Mouse (Mus musculus) MEL (cell line): ENCODE measurements around the gene Lsm11. TPM values are rescaled to one million over a fixed set of nuclear protein-coding genes. Genes with fewer than 3 reads are reported as not detected.

Experiments used
- DNase-seq: peaks from one replicate; pipeline ENCODE4 v3.0.0; 2011; ENCODE audit warnings: low read depth, low spot score
- H3K27ac ChIP-seq: 2 replicates; pipeline ENCODE4 v1.5.1; 2012; ENCODE audit warnings: low read depth, mild to moderate bottlenecking, control low read depth, low read length, moderate library complexity; ENCODE audit not compliant: control insufficient read depth
- H3K27me3 ChIP-seq, 2 experiments: fragments of 150-350 bp in 1 of 2; sonication (generic) in 1 of 2; 2 replicates each; pipeline ENCODE4 v1.6.1; 2012; ENCODE audit warnings: low read length in 2 of 2, mild to moderate bottlenecking in 2 of 2, improper control_type of control experiment in 1 of 2, moderate library complexity in 1 of 2; ENCODE audit not compliant: insufficient read depth in 2 of 2, control insufficient read depth in 1 of 2
- H3K36me3 ChIP-seq, 2 experiments: 2 replicates each; pipeline ENCODE4 v1.6.1; 2012 to 2014; ENCODE audit warnings: low read length in 2 of 2, improper control_type of control experiment in 1 of 2, inconsistent platforms in 1 of 2, mild to moderate bottlenecking in 1 of 2; ENCODE audit not compliant: insufficient read depth in 2 of 2, control insufficient read depth in 1 of 2
- H3K4me1 ChIP-seq, 2 experiments: fragments of 150-350 bp in 1 of 2; sonication (generic) in 1 of 2; 2 replicates each; pipeline ENCODE4 v1.6.1; 2012; ENCODE audit warnings: low read length in 2 of 2, improper control_type of control experiment in 1 of 2, mild to moderate bottlenecking in 1 of 2; ENCODE audit not compliant: insufficient read depth in 2 of 2, control insufficient read depth in 1 of 2
- H3K4me3 ChIP-seq, 2 experiments: fragments of 150-350 bp in 1 of 2; sonication (generic) in 1 of 2; 2 replicates each; pipeline ENCODE4 v1.5.1; 2012; ENCODE audit warnings: low read depth in 2 of 2, low read length in 2 of 2, mild to moderate bottlenecking in 2 of 2, moderate library complexity in 2 of 2, control low read depth in 1 of 2, improper control_type of control experiment in 1 of 2; ENCODE audit not compliant: control insufficient read depth in 1 of 2, insufficient read depth in 1 of 2
- H3K79me2 ChIP-seq: 2 replicates; pipeline ENCODE4 v1.6.1; 2012; ENCODE audit warnings: mild to moderate bottlenecking, low read length, moderate library complexity; ENCODE audit not compliant: control insufficient read depth, poor library complexity, insufficient read depth
- H3K9ac ChIP-seq: 2 replicates; pipeline ENCODE4 v1.6.1; 2012; ENCODE audit warnings: low read depth, mild to moderate bottlenecking, control low read depth, low read length, moderate library complexity; ENCODE audit not compliant: control insufficient read depth, poor library complexity, severe bottlenecking
- H3K9me3 ChIP-seq: fragments of 150-350 bp; sonication (generic); replicated peaks from 2 replicates; pipeline ENCODE4 v1.6.1; 2012; ENCODE audit warnings: mild to moderate bottlenecking, low read length, improper control_type of control experiment, moderate library complexity; ENCODE audit not compliant: insufficient read depth
- E2F4 ChIP-seq: IDR thresholded peaks from 2 replicates; pipeline ENCODE4 v1.6.1; 2011; ENCODE audit warnings: low read depth, low read length, improper control_type of control experiment, borderline replicate concordance
- ELF1 ChIP-seq: IDR thresholded peaks from 2 replicates; pipeline ENCODE4 v1.6.1; 2014; ENCODE audit warnings: low read depth, mild to moderate bottlenecking, inconsistent platforms, low read length, improper control_type of control experiment, moderate library complexity
- EP300 ChIP-seq, 2 experiments: IDR thresholded peaks; 2 replicates each; pipeline ENCODE4 v1.6.1; 2011; ENCODE audit warnings: improper control_type of control experiment in 2 of 2, low read length in 2 of 2, low read depth in 1 of 2, mild to moderate bottlenecking in 1 of 2
- GABPA ChIP-seq: IDR thresholded peaks from 2 replicates; pipeline ENCODE4 v1.6.1; 2012; ENCODE audit warnings: low read depth, mild to moderate bottlenecking, inconsistent platforms, low read length, improper control_type of control experiment, moderate library complexity
- GATA1 ChIP-seq: IDR thresholded peaks from 2 replicates; pipeline ENCODE4 v1.6.1; 2011; ENCODE audit warnings: low read depth, low read length, improper control_type of control experiment
- HCFC1 ChIP-seq: IDR thresholded peaks from 2 replicates; pipeline ENCODE4 v1.6.1; 2012; ENCODE audit warnings: low read depth, mild to moderate bottlenecking, inconsistent platforms, low read length, improper control_type of control experiment, moderate library complexity
- MAFK ChIP-seq: IDR thresholded peaks from 2 replicates; pipeline ENCODE4 v1.6.1; 2011; ENCODE audit warnings: low read depth, mild to moderate bottlenecking, low read length, improper control_type of control experiment, borderline replicate concordance
- MEF2A ChIP-seq: IDR thresholded peaks from 2 replicates; pipeline ENCODE4 v1.6.1; 2014; ENCODE audit warnings: low read depth, mild to moderate bottlenecking, inconsistent platforms, low read length, improper control_type of control experiment; ENCODE audit not compliant: poor library complexity, insufficient replicate concordance, severe bottlenecking; ENCODE audit errors: extremely low read depth
- MYC ChIP-seq: IDR thresholded peaks from 2 replicates; pipeline ENCODE4 v1.6.1; 2011; ENCODE audit warnings: low read depth, mild to moderate bottlenecking, low read length, improper control_type of control experiment, moderate library complexity
- NELFE ChIP-seq: IDR thresholded peaks from 2 replicates; pipeline ENCODE4 v1.6.1; 2011; ENCODE audit warnings: low read depth, low read length, improper control_type of control experiment
- POLR2AphosphoS5 ChIP-seq: IDR thresholded peaks from 2 replicates; pipeline ENCODE4 v1.6.1; 2012; ENCODE audit warnings: low read depth, borderline replicate concordance, mild to moderate bottlenecking, inconsistent platforms, low read length, moderate library complexity, mixed read lengths
- RCOR1 ChIP-seq: IDR thresholded peaks from 2 replicates; pipeline ENCODE4 v1.6.1; 2012; ENCODE audit warnings: low read depth, mild to moderate bottlenecking, inconsistent platforms, low read length, improper control_type of control experiment
- UBTF ChIP-seq: IDR thresholded peaks from 2 replicates; pipeline ENCODE4 v1.6.1; 2012; ENCODE audit warnings: low read depth, mild to moderate bottlenecking, inconsistent platforms, low read length, improper control_type of control experiment, moderate library complexity, borderline replicate concordance; ENCODE audit not compliant: insufficient read depth
- ZC3H11A ChIP-seq: IDR thresholded peaks from 2 replicates; pipeline ENCODE4 v1.6.1; 2012; ENCODE audit warnings: low read depth, mild to moderate bottlenecking, inconsistent platforms, low read length, improper control_type of control experiment
- ZKSCAN1 ChIP-seq: IDR thresholded peaks from 2 replicates; pipeline ENCODE4 v1.6.1; 2012; ENCODE audit warnings: low read depth, mild to moderate bottlenecking, inconsistent platforms, low read length, improper control_type of control experiment, moderate library complexity
- ZNF384 ChIP-seq: IDR thresholded peaks from 2 replicates; pipeline ENCODE4 v1.6.1; 2012; ENCODE audit warnings: low read depth, mild to moderate bottlenecking, inconsistent platforms, low read length, improper control_type of control experiment
- polyA plus RNA-seq, 2 experiments: library from polyadenylated mRNA; stranded (reverse) in 1 of 2; unstranded in 1 of 2; fragments of >175 nt in 1 of 2; fragments of >200 nt in 1 of 2; gene quantifications; 2 replicates each; pipeline versions ENCODE4 v1.2.1 to v1.2.4; 2012; ENCODE audit warnings: low replicate concordance in 2 of 2, low read depth in 1 of 2; ENCODE audit not compliant: insufficient read length in 2 of 2, insufficient read depth in 1 of 2, missing spikeins in 1 of 2
- total RNA-seq: library from RNA; depleted of rRNA; stranded (reverse); fragments of 300-350 nt; gene quantifications from 2 replicates; pipeline ENCODE4 v1.2.3, GENCODE M21; 2012

Gene Lsm11
- total and polyA plus RNA-seq, 3 experiments: 20.2 to 22.8 TPM; not detected in 1

- Histone ChIP-seq H3K9me3 (no peaks in the 10 kb centered on the region), H3K27ac (no peak overlapping the region), H3K9ac (no peak overlapping the region), H3K27me3 (peaks cover 14 to 29% of the 10 kb centered on the region in 2 experiments), H3K4me3 (no peak overlapping the region), H3K4me1 (no peaks in the 10 kb centered on the region), H3K79me2 (no peaks in the 10 kb centered on the region), H3K36me3 (no peaks in the 10 kb centered on the region)
- no peak for TF ChIP-seq HCFC1
- no peak for TF ChIP-seq EP300 (IDR thresholded peaks at IDR 0.05; ENCODE audit: low read depth in 1 of 2, low read length in 2 of 2)
- DNase-seq: no peak
Observed at GRCm38 (mm10) chr11:45976061-45976460, 31.3 kb upstream of the Lsm11 start.

- Histone ChIP-seq H3K36me3 (no peaks in the 10 kb centered on the region), H3K4me1 (no peaks in the 10 kb centered on the region), H3K79me2 (no peaks in the 10 kb centered on the region), H3K9me3 (no peaks in the 10 kb centered on the region), H3K9ac (no peak overlapping the region), H3K27ac (no peak overlapping the region), H3K4me3 (no peak overlapping the region), H3K27me3 (peaks cover 19 to 33% of the 10 kb centered on the region in 2 experiments)
- no peak for DNase-seq
- TF ChIP-seq RCOR1 (no peak), E2F4 (no peak), ZNF384 (no peak), MEF2A (no peak), NELFE (no peak), ELF1 (no peak), GATA1 (no peak), EP300 (IDR thresholded peaks at IDR 0.05; ENCODE audit: low read depth in 1 of 2, low read length in 2 of 2) (no peak), MYC (no peak), ZC3H11A (no peak), ZKSCAN1 (no peak), MAFK (no peak)
Observed at GRCm38 (mm10) chr11:45974466-45974865, 29.7 kb upstream of the Lsm11 start.

GRCm38 (mm10) chr11:45973635-45974034 is 28.9 kb upstream of the Lsm11 start:
- Histone ChIP-seq H3K36me3 (no peaks in the 10 kb centered on the region), H3K27ac (no peak overlapping the region)
- TF ChIP-seq GABPA: no peak
- no peak for TF ChIP-seq POLR2AphosphoS5
- TF ChIP-seq ELF1: no peak
- no peak for TF ChIP-seq UBTF
- TF ChIP-seq, all 39 proteins: peak for 0
- no peak overlapping the region for H3K9ac ChIP-seq
- H3K4me3 ChIP-seq: no peak overlapping the region
- H3K9me3 ChIP-seq: no peaks in the 10 kb centered on the region
- H3K27me3 ChIP-seq: peaks cover 23 to 35% of the 10 kb centered on the region in 2 experiments
- H3K4me1 ChIP-seq: no peaks in the 10 kb centered on the region
- no peak for DNase-seq
- no peaks in the 10 kb centered on the region for H3K79me2 ChIP-seq
